Mouse (Mus musculus) intestine, postnatal 0 days (tissue): ENCODE measurements around the gene Kcne4. TPM values are rescaled to one million over a fixed set of nuclear protein-coding genes. Genes with fewer than 3 reads are reported as not detected.

Experiments
- ATAC-seq: fragments of 200-750 bp; cut with Nextera tagmentation; 2 replicates; pipeline ENCODE4 v1.8.0; 2017; ENCODE audit warnings: mild to moderate bottlenecking, moderate TSS enrichment, moderate library complexity
- H3K27ac ChIP-seq: fragments of 300-500 bp; sonication (generic); 2 replicates; pipeline ENCODE4 v1.5.1; 2014; ENCODE audit warnings: mild to moderate bottlenecking, low read depth, low read length, moderate library complexity
- H3K27me3 ChIP-seq: fragments of 300-500 bp; sonication (generic); replicated peaks from 2 replicates; pipeline ENCODE4 v1.6.1; 2014; ENCODE audit warnings: low read length, mixed read lengths; ENCODE audit not compliant: control insufficient read depth, insufficient read depth
- H3K36me3 ChIP-seq: fragments of 300-500 bp; sonication (generic); 2 replicates; pipeline ENCODE4 v1.6.1; 2014; ENCODE audit warnings: mild to moderate bottlenecking, moderate library complexity; ENCODE audit not compliant: control insufficient read depth, insufficient read depth
- H3K4me1 ChIP-seq: fragments of 300-500 bp; sonication (generic); replicated peaks from 2 replicates; pipeline ENCODE4 v1.6.1; 2014; ENCODE audit warnings: antibody characterized with exemption, low read length, mixed read lengths; ENCODE audit not compliant: control insufficient read depth, insufficient read depth
- H3K4me2 ChIP-seq: fragments of 300-500 bp; sonication (generic); replicated peaks from 2 replicates; pipeline ENCODE4 v1.6.1; 2014; ENCODE audit warnings: low read depth, mild to moderate bottlenecking, moderate library complexity
- H3K4me3 ChIP-seq: fragments of 300-500 bp; sonication (generic); 2 replicates; pipeline ENCODE4 v1.5.1; 2014; ENCODE audit warnings: low read depth, low read length
- H3K9ac ChIP-seq: fragments of 300-500 bp; sonication (generic); 2 replicates; pipeline ENCODE4 v1.6.1; 2014; ENCODE audit warnings: mild to moderate bottlenecking, low read depth, low read length
- H3K9me3 ChIP-seq: fragments of 300-500 bp; sonication (generic); 2 replicates; pipeline ENCODE4 v1.6.1; 2016; ENCODE audit warnings: mixed run types; ENCODE audit not compliant: control insufficient read depth
- CTCF ChIP-seq: sonication (generic); IDR thresholded peaks from 2 replicates; pipeline ENCODE4 v1.5.1; 2016; ENCODE audit warnings: low read depth, mild to moderate bottlenecking, control low read depth, antibody characterized with exemption, moderate library complexity
- WGBS: fragments of 180-500 bp; shearing (Covaris S2); extraction: QIAGEN DNeasy Blood & Tissue Kit; methylation state at CpG from one replicate; pipeline ENCODE4 v1.1.7; 2014; 5-methylcytosine and 5-hydroxymethylcytosine counted together
- polyA plus RNA-seq: library from polyadenylated mRNA; unstranded; fragments of >200 nt; fragmentation: Nextera tagmentation; extraction: Ambion mirVana; gene quantifications from 2 replicates; pipeline ENCODE4 v1.2.1, GENCODE M21; 2015

The Kcne4 gene
- polyA plus RNA-seq, 1 experiment from 2014 or later: 5.6 TPM

- 38% methylated on average over 10 of the region's 10 CpGs for WGBS
- H3K4me2 ChIP-seq: no peak overlapping the region
- no peaks in the 10 kb centered on the region for H3K4me1 ChIP-seq
- no peak overlapping the region for H3K4me3 ChIP-seq
- no peak overlapping the region for H3K27ac ChIP-seq
- H3K9ac ChIP-seq: no peak overlapping the region
- no peaks in the 10 kb centered on the region for H3K9me3 ChIP-seq
- no peaks in the 10 kb centered on the region for H3K27me3 ChIP-seq
- TF ChIP-seq CTCF: no peak
- ATAC-seq: no peak
- no peaks in the 10 kb centered on the region for H3K36me3 ChIP-seq
Observed at GRCm38 (mm10) chr1:78811975-78812490, 4.5 kb upstream of the Kcne4 start.

- WGBS: 91% methylated on average over 16 of the region's 16 CpGs
- Histone ChIP-seq H3K9ac (no peak overlapping the region), H3K27me3 (no peaks in the 10 kb centered on the region), H3K27ac (no peak overlapping the region), H3K36me3 (no peaks in the 10 kb centered on the region), H3K9me3 (no peaks in the 10 kb centered on the region), H3K4me2 (peak overlapping the region; percentile 46; the same call in 1 of the 2 replicates), H3K4me3 (no peak overlapping the region), H3K4me1 (0 out of 2 replicates have a peak, but pooled peaks cover 7% of the 10 kb centered on the region)
- TF ChIP-seq CTCF: no peak
- ATAC-seq: no peak
Observed at GRCm38 (mm10) chr1:78817756-78818155, 1.2 kb downstream of the Kcne4 start.

- Histone ChIP-seq H3K36me3 (no peaks in the 10 kb centered on the region), H3K4me2 (peak overlapping the region; percentile 14), H3K9me3 (no peaks in the 10 kb centered on the region), H3K9ac (no peak overlapping the region), H3K27me3 (no peaks in the 10 kb centered on the region), H3K4me1 (0 out of 2 replicates have a peak, but pooled peaks cover 7% of the 10 kb centered on the region), H3K4me3 (no peak overlapping the region), H3K27ac (no peak overlapping the region)
- ATAC-seq: peak; percentile 81
- no peak for TF ChIP-seq CTCF
- 28% methylated on average over 11 of the region's 11 CpGs for WGBS
Observed at GRCm38 (mm10) chr1:78818630-78819526, 2.3 kb downstream of the Kcne4 start.

- peak; percentile 21; the same call in 1 of the 2 replicates for ATAC-seq
- 28% methylated on average over 7 of the region's 7 CpGs for WGBS
- Histone ChIP-seq H3K4me2 (peak overlapping the region; percentile 14), H3K9me3 (no peaks in the 10 kb centered on the region), H3K27ac (peak overlapping the region; percentile 30; the same call in 1 of the 2 replicates), H3K4me3 (no peak overlapping the region), H3K4me1 (0 out of 2 replicates have a peak, but pooled peaks cover 7% of the 10 kb centered on the region), H3K27me3 (no peaks in the 10 kb centered on the region), H3K9ac (no peak overlapping the region), H3K36me3 (no peaks in the 10 kb centered on the region)
- no peak for TF ChIP-seq CTCF
Observed at GRCm38 (mm10) chr1:78819592-78819991, 3.0 kb downstream of the Kcne4 start.

GRCm38 (mm10) chr1:78820176-78820575 is 3.6 kb downstream of the Kcne4 start:
- 66% methylated on average over 8 of the region's 8 CpGs for whole genome bisulfite sequencing

GRCm38 (mm10) chr1:78821111-78821510 is 4.6 kb downstream of the Kcne4 start:
- 67% methylated on average over 9 of the region's 9 CpGs for WGBS

More at GRCm38 (mm10) chr1:78820176-78820575, 3.6 kb downstream of the Kcne4 start:
- no peak overlapping the region for H3K9ac ChIP-seq
- no peaks in the 10 kb centered on the region for H3K27me3 ChIP-seq
- no peak for ATAC-seq
- no peak overlapping the region; the same call in 1 of the 2 replicates for H3K4me2 ChIP-seq
- no peaks in the 10 kb centered on the region for H3K36me3 ChIP-seq
- H3K27ac ChIP-seq: peak overlapping the region; percentile 30; the same call in 1 of the 2 replicates
- 0 out of 2 replicates have a peak, but pooled peaks cover 7% of the 10 kb centered on the region for H3K4me1 ChIP-seq
- no peak overlapping the region for H3K4me3 ChIP-seq
- TF ChIP-seq CTCF: no peak
- H3K9me3 ChIP-seq: no peaks in the 10 kb centered on the region

More at GRCm38 (mm10) chr1:78821111-78821510, 4.6 kb downstream of the Kcne4 start:
- Histone ChIP-seq H3K4me1 (0 out of 2 replicates have a peak, but pooled peaks cover 7% of the 10 kb centered on the region), H3K4me3 (no peak overlapping the region), H3K9ac (no peak overlapping the region), H3K9me3 (no peaks in the 10 kb centered on the region), H3K27ac (no peak overlapping the region), H3K36me3 (no peaks in the 10 kb centered on the region), H3K27me3 (no peaks in the 10 kb centered on the region), H3K4me2 (no peak overlapping the region)
- ATAC-seq: no peak
- no peak for TF ChIP-seq CTCF
